Mouse (Mus musculus): ENCODE measurements at regions not wholly inside any gene's neighbourhood (a gene's known extent, or its start where the extent isn't known, plus 50 kb on each side); places are given as distances from the start of the nearest gene placed in this dataset.
"Not testable (repeated sequence)": the region's sequence is repeated elsewhere in the genome, so short reads cannot be mapped to it uniquely, and the experiment has no call there.

DNA sequence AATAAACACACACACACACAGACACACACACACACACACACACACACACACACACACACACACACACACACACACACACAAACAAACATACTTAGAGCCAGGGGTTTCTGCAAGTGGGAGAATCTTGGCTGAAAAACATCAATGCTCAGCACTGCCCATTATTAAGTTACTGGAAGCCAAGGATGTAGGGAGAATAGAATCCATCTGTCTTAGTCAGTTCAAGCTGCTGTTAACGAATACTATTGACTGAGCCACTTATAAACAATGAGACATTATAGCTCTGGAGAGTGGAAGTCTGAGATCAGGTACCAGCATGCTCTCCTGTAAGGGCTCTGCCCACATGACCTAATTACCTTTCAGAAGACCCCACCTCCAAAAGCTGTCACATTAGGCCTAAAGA, 87.4 kb downstream of the Fam174b start:
- DNase-seq, result no peak

- no peak for DNase-seq
Measured at GRCm38 (mm10) chr7:73830581-73830980, 90.5 kb downstream of the Fam174b start.

- no peak for DNase-seq
Measured at GRCm38 (mm10) chr7:73840381-73840780, 100.3 kb downstream of the Fam174b start.

GRCm38 (mm10) chr7:73852184-73852583, 112.1 kb downstream of the Fam174b start:
- no peak for DNase-seq

GRCm38 (mm10) chr7:73853296-73853950, 113.3 kb downstream of the Fam174b start:
- not testable (repeated sequence) for DNase-seq

DNA sequence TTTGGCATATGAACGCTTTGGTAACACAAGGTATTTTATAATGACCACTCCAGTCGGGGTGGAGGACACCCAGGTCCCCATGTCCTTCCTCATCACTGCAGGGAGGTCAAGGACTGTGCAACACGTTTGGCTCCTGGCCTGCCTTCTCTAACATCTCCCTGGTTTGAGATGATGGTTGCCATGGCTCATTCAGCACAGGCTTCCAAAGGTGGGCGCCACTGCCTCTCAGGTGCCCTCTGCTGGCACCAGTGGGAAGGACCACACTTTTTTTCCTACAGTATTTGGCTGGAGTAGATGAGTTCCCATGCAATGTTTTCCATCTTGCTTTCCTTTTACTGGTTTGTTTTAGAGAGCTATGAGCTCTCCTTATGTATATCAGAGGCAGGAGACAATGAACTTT, 115.4 kb downstream of the Fam174b start:
- DNase-seq, result peak; percentile 37 to 58

DNA sequence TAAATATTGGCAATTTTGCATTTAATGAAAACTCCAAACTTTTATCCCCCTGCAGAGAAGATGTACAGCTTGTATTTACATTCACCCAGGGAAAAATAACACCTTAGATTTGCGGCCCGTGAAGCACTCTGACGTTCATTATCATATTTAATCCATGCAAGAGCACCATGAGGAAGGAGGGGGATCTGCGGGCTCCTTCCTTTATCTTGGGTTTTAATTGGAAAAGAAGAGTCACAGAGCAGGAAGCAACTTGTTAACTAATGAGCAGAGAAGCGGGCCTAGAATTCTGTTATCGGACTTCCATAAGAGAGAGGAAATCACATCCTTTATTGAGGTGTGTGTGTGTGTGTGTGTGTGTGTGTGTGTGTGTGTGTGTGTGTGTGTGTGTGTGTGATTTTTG, 116.8 kb downstream of the Fam174b start:
- DNase-seq, result no peak

- no peak for DNase-seq
Measured at GRCm38 (mm10) chr7:73865086-73865485, 125.0 kb downstream of the Fam174b start.

- DNase-seq, result no peak
Measured at GRCm38 (mm10) chr7:73872181-73872580, 132.1 kb downstream of the Fam174b start.

- no peak for DNase-seq
Measured at GRCm38 (mm10) chr7:73881252-73882042, 132.0 kb downstream of the St8sia2 start.

- DNase-seq, result no peak
Measured at GRCm38 (mm10) chr7:73886152-73886551, 127.3 kb downstream of the St8sia2 start.
